Comparison of ENCODE assay signal across 12 mouse cellular contexts in genomic region chr2:124234636-124235221, GRCm38 (mm10).
DNase-seq lines count a peak whose midpoint lies in the region; ATAC-seq and TF ChIP-seq lines count a peak whose summit lies in the region.
"Had no signal": no experiment of that assay in that cellular context is flagged by ENCODE, and none has a peak within 500 bp of the region (broad histone marks: within the 10 kb centered on the region; RNA-seq: fewer than 3 reads in every experiment).

No protein-coding gene starts in this region.

- no peaks in the 10 kb centered on the region for H3K9me3 ChIP-seq in ES-E14 (ENCODE audit: control insufficient read depth, insufficient read depth, low read depth, low read length)
- H3K9me3 ChIP-seq in hindbrain, embryonic 14.5 days (ENCODE audit: control insufficient read depth, low read length), result no peaks in the 10 kb centered on the region
- H3K9me3 ChIP-seq: embryonic facial prominence, embryonic 15.5 days; midbrain, embryonic 12.5 days had no signal

- no peak overlapping the region for H3K27ac ChIP-seq in ES-E14 (ENCODE audit: insufficient read depth, low read depth, low read length, poor library complexity, severe bottlenecking)
- peak overlapping the region; percentile 69 for H3K27ac ChIP-seq in hindbrain, embryonic 14.5 days
- H3K27ac ChIP-seq: embryonic facial prominence, embryonic 15.5 days; midbrain, embryonic 12.5 days had no signal

- ATAC-seq in hindbrain, embryonic 14.5 days (ENCODE audit: low FRiP score), result no peak

- DNase-seq in ES-CJ7 (ENCODE audit: low read depth, low spot score) (peak; percentile 42), ES-E14 (ENCODE audit: low read depth, low spot score) (peak; percentile 12)
- no peak for DNase-seq in hindbrain, embryonic 14.5 days (ENCODE audit: low spot score)
- peak; percentile 55 for DNase-seq in lung, postnatal 4 days
- DNase-seq in heart, postnatal 4 days, result no peak
- no peak for DNase-seq in layer of hippocampus, adult 9-11 months
- no peak for DNase-seq in kidney, postnatal 10 days
- DNase-seq: liver had no signal

- H3K9ac ChIP-seq in ES-E14 (ENCODE audit: insufficient read depth, low read depth, low read length, poor library complexity, severe bottlenecking), result no peak overlapping the region
- H3K9ac ChIP-seq in hindbrain, embryonic 14.5 days, result peak overlapping the region; percentile 39
- H3K9ac ChIP-seq: embryonic facial prominence, embryonic 15.5 days; midbrain, embryonic 12.5 days had no signal

- H3K4me3 ChIP-seq in ES-E14 (ENCODE audit: insufficient read depth in 1 of 2, low read depth in 1 of 2, low read length in 2 of 2, poor library complexity in 1 of 2, severe bottlenecking in 1 of 2), result no peak overlapping the region
- no peak overlapping the region for H3K4me3 ChIP-seq in hindbrain, embryonic 14.5 days (replicated peaks; ENCODE audit: low read length)
- H3K4me3 ChIP-seq: embryonic facial prominence, embryonic 15.5 days; left cerebral cortex, adult 2 months; midbrain, embryonic 12.5 days had no signal

- H3K4me2 ChIP-seq in hindbrain, embryonic 14.5 days (replicated peaks), result no peak overlapping the region
- H3K4me2 ChIP-seq: embryonic facial prominence, embryonic 15.5 days; heart, embryonic 11.5 days; midbrain, embryonic 12.5 days had no signal

- no peaks in the 10 kb centered on the region for H3K36me3 ChIP-seq in ES-E14 (ENCODE audit: control insufficient read depth, insufficient read depth, low read length, poor library complexity, severe bottlenecking)
- no peaks in the 10 kb centered on the region for H3K36me3 ChIP-seq in hindbrain, embryonic 14.5 days (replicated peaks; ENCODE audit: control insufficient read depth, insufficient read depth)
- H3K36me3 ChIP-seq: embryonic facial prominence, embryonic 15.5 days; midbrain, embryonic 12.5 days had no signal

- 0 out of 4 replicates have a peak, but pooled peaks cover 0 to 1% of the 10 kb centered on the region in 2 experiments for H3K4me1 ChIP-seq in ES-E14 (ENCODE audit: control insufficient read depth in 2 of 2, insufficient read depth in 2 of 2, low read length in 2 of 2, poor library complexity in 1 of 2)
- H3K4me1 ChIP-seq in hindbrain, embryonic 14.5 days (replicated peaks; ENCODE audit: control insufficient read depth, insufficient read depth, low read length), result peaks cover 16% of the 10 kb centered on the region
- H3K4me1 ChIP-seq: embryonic facial prominence, embryonic 15.5 days had no signal

- in situ Hi-C loops in ES-E14 (cut with MboI; ENCODE audit: low sequenced_read_pairs in 2 of 2, unreplicated experiment in 2 of 2), result no loop called here

- 66% methylated on average over 9 of the region's 9 CpGs for WGBS in hindbrain, embryonic 14.5 days

- no peaks in the 10 kb centered on the region for H3K27me3 ChIP-seq in hindbrain, embryonic 14.5 days (ENCODE audit: control insufficient read depth, insufficient read depth, low read length)
- H3K27me3 ChIP-seq: embryonic facial prominence, embryonic 15.5 days; midbrain, embryonic 12.5 days had no signal

TF ChIP-seq in ES-E14, 5 proteins besides CTCF, POLR2A, EP300 and RAD21:
- no peak for TF ChIP-seq ZC3H11A (IDR thresholded peaks at IDR 0.05; ENCODE audit: borderline replicate concordance, low read depth, low read length)
- TF ChIP-seq MAFK (IDR thresholded peaks at IDR 0.05; ENCODE audit: insufficient read depth, low read depth, low read length), result no peak

Comparison
In these comparisons a context has a peak if more than half of its experiments do, and no peak if none do; other contexts are left out.
1. DNase-seq: peak in ES-CJ7 (single experiment), ES-E14 (single experiment) and lung, postnatal 4 days (2 of 2); none in hindbrain, embryonic 14.5 days (single experiment), heart, postnatal 4 days (single experiment), layer of hippocampus, adult 9-11 months (single experiment) and kidney, postnatal 10 days (single experiment).